Mouse (Mus musculus) ES-CJ7 (cell line): ENCODE measurements at regions not wholly inside any gene's neighbourhood (a gene's known extent, or its start where the extent isn't known, plus 50 kb on each side); places are given as distances from the start of the nearest gene placed in this dataset.

Experiments
- DNase-seq: peaks from one replicate; pipeline ENCODE4 v3.0.0; 2011; ENCODE audit warnings: low read depth, low spot score

DNA sequence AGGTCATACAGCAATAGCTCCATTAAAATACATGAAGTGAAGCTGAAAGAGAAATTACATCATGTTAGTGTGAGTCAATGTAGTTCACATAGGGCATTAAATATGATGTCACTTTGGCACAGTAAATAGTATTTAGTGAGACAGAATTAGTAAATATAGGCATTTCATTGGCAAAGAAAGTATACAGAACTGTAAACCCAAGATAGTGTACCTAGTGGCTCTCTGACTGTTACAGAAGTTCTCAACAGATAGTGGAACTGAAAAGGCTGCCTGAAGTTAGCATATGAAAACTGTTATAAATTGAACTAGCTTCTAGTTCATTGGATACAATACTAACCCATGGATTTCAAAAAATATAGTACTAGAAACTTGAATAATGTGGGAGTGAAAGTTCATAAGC, 1642.1 kb upstream of the Cdh6 start:
- DNase-seq: no peak

DNA sequence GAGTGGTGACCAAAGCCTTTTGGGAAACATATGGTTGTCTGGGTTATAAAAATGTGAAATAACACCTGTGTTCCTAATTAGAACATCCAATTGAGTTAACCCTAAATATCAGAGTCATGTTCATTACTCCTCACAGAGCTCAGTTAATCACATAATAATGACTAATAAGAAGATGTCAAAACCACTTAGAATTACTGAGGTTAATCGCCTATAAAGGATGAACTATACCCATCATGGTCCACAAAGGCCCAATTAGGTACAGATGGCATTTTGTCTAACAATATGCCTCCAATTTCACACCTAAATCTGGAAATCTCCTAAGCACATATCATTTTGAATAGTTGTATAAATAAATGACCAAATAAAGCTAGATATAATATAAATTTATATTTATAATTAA, 1633.4 kb upstream of the Cdh6 start:
- DNase-seq: no peak

DNA sequence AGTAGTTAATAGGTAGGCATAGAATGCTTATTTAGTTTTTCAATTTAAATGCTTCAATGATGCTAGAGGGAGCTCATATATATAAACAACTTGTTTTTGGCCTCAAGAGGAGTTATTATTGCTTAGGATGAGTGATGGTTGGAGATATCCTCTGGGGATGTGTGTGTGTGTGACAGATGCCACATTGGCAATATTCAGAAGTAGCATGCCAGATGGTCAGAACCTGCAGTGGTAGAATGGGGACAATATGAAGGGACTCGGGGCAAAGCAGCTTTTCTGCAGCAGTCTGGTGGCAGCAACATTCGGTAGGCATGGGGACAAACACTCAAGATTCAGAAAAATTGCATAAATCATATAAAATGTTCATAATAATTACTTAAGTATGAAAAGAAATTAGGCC, 1621.7 kb upstream of the Cdh6 start:
- DNase-seq: no peak

DNA sequence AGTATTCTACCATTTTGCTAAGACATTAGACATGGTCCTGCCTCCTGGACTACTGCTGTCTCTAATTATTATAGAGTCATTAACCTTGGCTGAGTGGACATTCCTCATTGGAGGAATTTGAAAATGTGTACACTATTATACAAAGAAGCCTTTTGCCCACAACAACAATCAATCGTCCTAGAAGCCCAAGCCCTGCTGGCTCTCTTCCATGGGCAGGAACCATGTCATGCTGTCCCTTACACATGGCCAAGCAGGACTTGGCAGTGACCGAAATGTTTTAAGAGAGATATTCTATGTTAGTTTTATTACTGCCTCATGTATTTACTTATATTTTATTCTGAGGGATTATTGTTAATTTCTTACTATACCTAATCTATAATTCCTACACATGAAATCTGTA, 1607.3 kb upstream of the Cdh6 start:
- DNase-seq: no peak

DNA sequence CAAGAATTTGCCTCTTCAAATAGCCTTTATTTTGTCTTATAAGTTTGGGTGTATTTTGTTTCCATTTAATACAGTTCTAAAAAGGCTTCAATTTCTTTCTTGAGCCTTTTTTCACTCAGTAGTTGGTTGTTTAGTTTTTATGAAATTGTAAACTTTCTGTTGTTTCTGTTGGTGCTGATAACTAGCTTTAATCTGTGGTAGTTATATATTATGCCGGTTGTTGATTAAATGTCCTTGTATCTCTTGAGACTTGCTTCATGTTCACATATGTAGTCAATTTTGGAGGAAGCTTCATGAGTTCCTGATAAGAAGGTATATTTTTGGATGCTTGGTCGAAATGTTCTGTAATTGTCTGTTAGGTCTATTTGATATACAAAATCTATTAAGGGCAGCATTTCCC, 1568.3 kb upstream of the Cdh6 start:
- no peak for DNase-seq

DNA sequence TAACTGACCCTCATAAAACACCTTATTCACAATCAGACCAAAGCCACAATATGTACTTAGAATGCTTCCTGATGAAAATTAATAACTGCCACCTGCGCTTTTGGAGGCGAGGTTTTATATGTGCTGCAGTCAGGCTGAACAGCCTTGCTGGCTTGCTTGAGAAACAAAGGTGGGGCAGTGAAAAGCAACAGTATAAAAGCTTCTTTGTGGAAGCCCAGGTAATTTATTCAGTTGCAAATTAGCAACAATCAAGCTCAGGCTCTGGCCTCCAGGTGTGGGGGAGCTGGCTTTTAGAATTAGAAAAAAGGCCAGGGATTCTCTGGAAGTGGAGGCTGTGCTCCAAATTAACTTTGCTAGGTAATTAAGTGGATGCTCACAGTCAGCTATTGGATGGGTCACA, 1524.5 kb upstream of the Cdh6 start:
- peak; percentile 71 for DNase-seq

DNA sequence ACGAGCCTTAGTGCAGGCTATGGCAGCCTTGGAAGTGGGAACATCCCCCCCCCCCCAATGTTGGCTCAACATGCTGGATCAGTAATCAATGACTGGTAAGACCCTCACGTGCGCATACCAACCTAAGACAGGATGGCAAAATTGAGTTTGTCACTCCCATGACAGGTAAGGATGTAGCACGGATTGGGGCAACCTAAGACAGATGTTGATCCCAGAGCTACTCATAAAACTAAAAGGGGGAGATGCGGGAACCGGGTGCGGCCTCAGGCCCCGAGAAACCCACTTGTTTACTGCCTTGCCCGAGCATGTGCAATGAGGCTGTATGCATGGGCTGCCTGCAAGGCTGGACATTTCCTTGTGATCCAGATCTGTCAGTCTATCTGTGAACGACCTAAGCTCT, 1523.0 kb upstream of the Cdh6 start:
- DNase-seq: peak; percentile 71

DNA sequence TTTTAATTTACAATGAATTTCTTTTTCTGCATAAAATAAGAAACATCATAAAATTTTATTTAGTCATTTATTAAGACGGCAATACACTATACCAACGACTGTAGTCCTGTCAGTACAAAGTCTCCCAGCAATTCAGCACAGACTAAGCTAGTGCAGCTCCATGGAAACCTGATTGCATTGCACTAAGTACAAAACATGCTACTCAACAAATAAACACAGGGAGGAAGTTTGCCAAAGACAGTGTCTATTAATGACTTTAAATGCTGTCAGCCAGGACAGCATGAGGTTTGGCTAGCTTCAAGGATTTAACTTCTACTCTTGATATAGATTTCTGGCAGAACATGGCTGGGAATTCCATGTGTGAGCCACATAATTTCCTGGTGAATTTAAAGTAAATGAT, 1515.7 kb upstream of the Cdh6 start:
- DNase-seq: no peak

DNA sequence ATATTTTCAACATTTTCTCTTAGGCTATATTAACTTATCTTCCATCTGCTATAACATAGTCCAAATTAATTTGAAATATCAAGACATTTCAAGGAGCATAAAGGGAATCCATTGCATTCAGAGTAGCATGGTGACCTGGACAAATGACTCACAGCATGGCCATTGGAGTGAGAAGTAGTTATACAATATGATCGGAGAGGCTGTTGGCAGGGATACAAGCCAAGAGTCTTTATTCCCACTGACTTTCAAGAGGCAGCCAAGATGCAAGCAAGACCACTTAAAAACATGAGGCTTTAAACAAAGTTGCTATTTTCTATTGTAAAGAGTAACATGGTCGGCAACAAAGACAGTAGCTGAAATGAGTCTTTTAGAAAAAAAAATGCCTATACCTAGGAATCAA, 1468.8 kb upstream of the Cdh6 start:
- no peak for DNase-seq

DNA sequence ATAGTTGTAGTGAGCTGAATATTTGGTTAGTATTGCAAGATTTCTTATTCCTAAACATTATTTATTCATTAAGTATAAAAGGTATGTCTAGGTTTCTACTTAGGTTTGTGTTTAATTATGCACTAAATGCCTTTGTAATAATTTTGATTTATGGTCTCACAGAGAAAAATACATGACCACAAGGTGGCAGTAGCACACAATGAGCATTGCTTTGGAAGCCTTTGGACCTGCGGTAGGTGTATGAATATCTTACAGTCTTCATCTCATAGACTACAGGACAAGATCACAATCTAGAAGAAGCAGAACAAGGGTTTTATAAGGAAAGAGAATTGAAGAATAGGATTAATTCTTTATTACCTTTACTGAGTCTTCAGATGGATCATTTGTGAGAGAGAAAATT, 1455.0 kb upstream of the Cdh6 start:
- peak; percentile 57 for DNase-seq

DNA sequence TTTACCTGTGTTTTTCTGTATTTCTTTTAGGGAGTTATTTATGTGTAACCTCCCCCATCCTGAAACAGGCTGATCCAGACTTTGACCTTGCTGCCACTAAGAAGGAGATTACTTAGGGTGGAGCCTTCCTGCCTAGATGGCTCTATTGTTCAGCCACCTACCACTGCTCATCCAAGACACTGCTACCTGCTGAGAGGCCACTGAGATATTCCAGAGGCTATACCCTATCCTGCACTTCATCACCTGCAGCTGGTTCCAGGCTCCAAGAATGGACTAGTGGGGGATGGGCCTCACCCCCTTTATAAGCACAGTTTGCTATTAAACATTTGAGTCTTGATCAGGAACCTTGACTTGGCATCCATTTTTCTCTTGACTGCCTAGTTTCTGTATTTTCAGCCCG, 1433.2 kb upstream of the Cdh6 start:
- DNase-seq: peak; percentile 76
